Mouse (Mus musculus): ENCODE data around the gene Spag9.

DNA sequence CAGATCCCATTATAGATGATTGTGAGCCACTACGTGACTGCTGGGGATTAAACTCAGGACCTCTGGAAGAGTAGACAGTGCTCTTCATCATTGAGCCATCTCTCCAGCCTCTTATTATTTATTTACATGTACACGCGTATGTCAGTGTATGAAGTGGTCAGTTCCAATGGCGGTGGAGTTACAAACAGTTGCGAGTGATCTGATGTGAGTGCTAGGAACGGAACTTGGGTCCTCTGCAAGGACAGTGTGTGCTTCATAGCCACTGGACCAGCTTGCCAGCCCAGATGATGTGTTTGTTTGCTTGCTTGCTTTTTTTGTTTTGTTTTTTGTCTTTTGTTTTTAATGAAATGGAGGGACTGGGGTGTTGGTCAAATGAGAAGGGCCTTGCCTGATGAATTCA lies 26.7 kb upstream of the Spag9 start:
- TF ChIP-seq CTCF (conservative IDR thresholded peaks at IDR 0.05 in 1 of 2, IDR thresholded peaks at IDR 0.05 in 1 of 2; ENCODE audit: low read depth in 2 of 2, low read length in 2 of 2), result no peak
- no peak for TF ChIP-seq POLR2A (IDR thresholded peaks at IDR 0.05; ENCODE audit: low read depth, low read length)
- no peak for TF ChIP-seq USF2 (conservative IDR thresholded peaks at IDR 0.05; ENCODE audit: low read depth, low read length)
- TF ChIP-seq ZC3H11A (IDR thresholded peaks at IDR 0.05; ENCODE audit: low read depth, low read length), result no peak
- TF ChIP-seq RCOR1 (conservative IDR thresholded peaks at IDR 0.05; ENCODE audit: low read depth, low read length), result no peak
- no peak for TF ChIP-seq POLR2AphosphoS2 (IDR thresholded peaks at IDR 0.05; ENCODE audit: low read depth, low read length)
- no peak for TF ChIP-seq NRF1 (IDR thresholded peaks at IDR 0.05; ENCODE audit: low read depth, low read length)
- TF ChIP-seq MAFK (IDR thresholded peaks at IDR 0.05; ENCODE audit: insufficient replicate concordance, low read length), result no peak

Measured in CH12.LX (cell line).